Mouse (Mus musculus) MEL (cell line): ENCODE data around the gene Folr1. TPM values are rescaled to one million over a fixed set of nuclear protein-coding genes. Genes with fewer than 3 reads are reported as not detected.

Experiments
- DNase-seq: peaks from one replicate; pipeline ENCODE4 v3.0.0; 2011; ENCODE audit warnings: low read depth, low spot score
- H3K27ac ChIP-seq: 2 replicates; pipeline ENCODE4 v1.5.1; 2012; ENCODE audit warnings: low read depth, mild to moderate bottlenecking, control low read depth, low read length, moderate library complexity; ENCODE audit not compliant: control insufficient read depth
- H3K27me3 ChIP-seq, 2 experiments: fragments of 150-350 bp in 1 of 2; sonication (generic) in 1 of 2; 2 replicates each; pipeline ENCODE4 v1.6.1; 2012; ENCODE audit warnings: low read length in 2 of 2, mild to moderate bottlenecking in 2 of 2, improper control_type of control experiment in 1 of 2, moderate library complexity in 1 of 2; ENCODE audit not compliant: insufficient read depth in 2 of 2, control insufficient read depth in 1 of 2
- H3K36me3 ChIP-seq, 2 experiments: 2 replicates each; pipeline ENCODE4 v1.6.1; 2012 to 2014; ENCODE audit warnings: low read length in 2 of 2, improper control_type of control experiment in 1 of 2, inconsistent platforms in 1 of 2, mild to moderate bottlenecking in 1 of 2; ENCODE audit not compliant: insufficient read depth in 2 of 2, control insufficient read depth in 1 of 2
- H3K4me1 ChIP-seq, 2 experiments: fragments of 150-350 bp in 1 of 2; sonication (generic) in 1 of 2; 2 replicates each; pipeline ENCODE4 v1.6.1; 2012; ENCODE audit warnings: low read length in 2 of 2, improper control_type of control experiment in 1 of 2, mild to moderate bottlenecking in 1 of 2; ENCODE audit not compliant: insufficient read depth in 2 of 2, control insufficient read depth in 1 of 2
- H3K4me3 ChIP-seq, 2 experiments: fragments of 150-350 bp in 1 of 2; sonication (generic) in 1 of 2; 2 replicates each; pipeline ENCODE4 v1.5.1; 2012; ENCODE audit warnings: low read depth in 2 of 2, low read length in 2 of 2, mild to moderate bottlenecking in 2 of 2, moderate library complexity in 2 of 2, control low read depth in 1 of 2, improper control_type of control experiment in 1 of 2; ENCODE audit not compliant: control insufficient read depth in 1 of 2, insufficient read depth in 1 of 2
- H3K79me2 ChIP-seq: 2 replicates; pipeline ENCODE4 v1.6.1; 2012; ENCODE audit warnings: mild to moderate bottlenecking, low read length, moderate library complexity; ENCODE audit not compliant: control insufficient read depth, poor library complexity, insufficient read depth
- H3K9ac ChIP-seq: 2 replicates; pipeline ENCODE4 v1.6.1; 2012; ENCODE audit warnings: low read depth, mild to moderate bottlenecking, control low read depth, low read length, moderate library complexity; ENCODE audit not compliant: control insufficient read depth, poor library complexity, severe bottlenecking
- H3K9me3 ChIP-seq: fragments of 150-350 bp; sonication (generic); replicated peaks from 2 replicates; pipeline ENCODE4 v1.6.1; 2012; ENCODE audit warnings: mild to moderate bottlenecking, low read length, improper control_type of control experiment, moderate library complexity; ENCODE audit not compliant: insufficient read depth
- BHLHE40 ChIP-seq: IDR thresholded peaks from 2 replicates; pipeline ENCODE4 v1.6.1; 2012; ENCODE audit warnings: low read depth, mild to moderate bottlenecking, inconsistent platforms, low read length, improper control_type of control experiment, borderline replicate concordance
- CHD1 ChIP-seq: IDR thresholded peaks from 2 replicates; pipeline ENCODE4 v1.6.1; 2012; ENCODE audit warnings: low read depth, mild to moderate bottlenecking, inconsistent platforms, low read length, improper control_type of control experiment
- CHD2 ChIP-seq: IDR thresholded peaks from 2 replicates; pipeline ENCODE4 v1.6.1; 2011; ENCODE audit warnings: low read length, improper control_type of control experiment
- E2F4 ChIP-seq: IDR thresholded peaks from 2 replicates; pipeline ENCODE4 v1.6.1; 2011; ENCODE audit warnings: low read depth, low read length, improper control_type of control experiment, borderline replicate concordance
- EP300 ChIP-seq, 2 experiments: IDR thresholded peaks; 2 replicates each; pipeline ENCODE4 v1.6.1; 2011; ENCODE audit warnings: improper control_type of control experiment in 2 of 2, low read length in 2 of 2, low read depth in 1 of 2, mild to moderate bottlenecking in 1 of 2
- ETS1 ChIP-seq: IDR thresholded peaks from 2 replicates; pipeline ENCODE4 v1.6.1; 2012; ENCODE audit warnings: low read depth, mild to moderate bottlenecking, inconsistent platforms, low read length, improper control_type of control experiment, moderate library complexity
- GATA1 ChIP-seq: IDR thresholded peaks from 2 replicates; pipeline ENCODE4 v1.6.1; 2011; ENCODE audit warnings: low read depth, low read length, improper control_type of control experiment
- HCFC1 ChIP-seq: IDR thresholded peaks from 2 replicates; pipeline ENCODE4 v1.6.1; 2012; ENCODE audit warnings: low read depth, mild to moderate bottlenecking, inconsistent platforms, low read length, improper control_type of control experiment, moderate library complexity
- JUND ChIP-seq: IDR thresholded peaks from 2 replicates; pipeline ENCODE4 v1.6.1; 2011; ENCODE audit warnings: low read depth, mild to moderate bottlenecking, improper control_type of control experiment, low read length
- MAFK ChIP-seq: IDR thresholded peaks from 2 replicates; pipeline ENCODE4 v1.6.1; 2011; ENCODE audit warnings: low read depth, mild to moderate bottlenecking, low read length, improper control_type of control experiment, borderline replicate concordance
- MAX ChIP-seq: IDR thresholded peaks from 2 replicates; pipeline ENCODE4 v1.6.1; 2011; ENCODE audit warnings: low read length, improper control_type of control experiment
- MAZ ChIP-seq: IDR thresholded peaks from 2 replicates; pipeline ENCODE4 v1.6.1; 2012; ENCODE audit warnings: low read depth, mild to moderate bottlenecking, inconsistent platforms, low read length, improper control_type of control experiment
- MEF2A ChIP-seq: IDR thresholded peaks from 2 replicates; pipeline ENCODE4 v1.6.1; 2014; ENCODE audit warnings: low read depth, mild to moderate bottlenecking, inconsistent platforms, low read length, improper control_type of control experiment; ENCODE audit not compliant: poor library complexity, insufficient replicate concordance, severe bottlenecking; ENCODE audit errors: extremely low read depth
- NELFE ChIP-seq: IDR thresholded peaks from 2 replicates; pipeline ENCODE4 v1.6.1; 2011; ENCODE audit warnings: low read depth, low read length, improper control_type of control experiment
- NRF1 ChIP-seq: IDR thresholded peaks from 2 replicates; pipeline ENCODE4 v1.6.1; 2014; ENCODE audit warnings: low read depth, mild to moderate bottlenecking, inconsistent platforms, low read length, improper control_type of control experiment, moderate library complexity; ENCODE audit not compliant: poor library complexity, insufficient read depth, severe bottlenecking
- POLR2A ChIP-seq, 2 experiments: IDR thresholded peaks; 2 replicates each; pipeline ENCODE4 v1.6.1; 2011 to 2012; ENCODE audit warnings: low read length in 2 of 2, mild to moderate bottlenecking in 2 of 2, control low read depth in 1 of 2, improper control_type of control experiment in 1 of 2, low read depth in 1 of 2, moderate library complexity in 1 of 2; ENCODE audit not compliant: control insufficient read depth in 1 of 2, insufficient read depth in 1 of 2, poor library complexity in 1 of 2
- POLR2AphosphoS2 ChIP-seq: IDR thresholded peaks from 2 replicates; pipeline ENCODE4 v1.6.1; 2011; ENCODE audit warnings: low read length, improper control_type of control experiment
- POLR2AphosphoS5 ChIP-seq: IDR thresholded peaks from 2 replicates; pipeline ENCODE4 v1.6.1; 2012; ENCODE audit warnings: low read depth, borderline replicate concordance, mild to moderate bottlenecking, inconsistent platforms, low read length, moderate library complexity, mixed read lengths
- RAD21 ChIP-seq: IDR thresholded peaks from 2 replicates; pipeline ENCODE4 v1.6.1; 2011; ENCODE audit warnings: mild to moderate bottlenecking, low read depth, low read length, improper control_type of control experiment
- RCOR1 ChIP-seq: IDR thresholded peaks from 2 replicates; pipeline ENCODE4 v1.6.1; 2012; ENCODE audit warnings: low read depth, mild to moderate bottlenecking, inconsistent platforms, low read length, improper control_type of control experiment
- TBP ChIP-seq: IDR thresholded peaks from 2 replicates; pipeline ENCODE4 v1.8.0; 2011; ENCODE audit warnings: low read depth, low read length, improper control_type of control experiment
- UBTF ChIP-seq: IDR thresholded peaks from 2 replicates; pipeline ENCODE4 v1.6.1; 2012; ENCODE audit warnings: low read depth, mild to moderate bottlenecking, inconsistent platforms, low read length, improper control_type of control experiment, moderate library complexity, borderline replicate concordance; ENCODE audit not compliant: insufficient read depth
- USF1 ChIP-seq: IDR thresholded peaks from 2 replicates; pipeline ENCODE4 v1.6.1; 2014; ENCODE audit warnings: low read depth, mild to moderate bottlenecking, inconsistent platforms, low read length, improper control_type of control experiment, moderate library complexity
- USF2 ChIP-seq, 2 experiments: IDR thresholded peaks; 2 replicates each; pipeline ENCODE4 v1.6.1; 2011 to 2012; ENCODE audit warnings: improper control_type of control experiment in 2 of 2, low read length in 2 of 2, borderline replicate concordance in 1 of 2, inconsistent platforms in 1 of 2, low read depth in 1 of 2, mild to moderate bottlenecking in 1 of 2; ENCODE audit not compliant: insufficient read depth in 1 of 2
- ZC3H11A ChIP-seq: IDR thresholded peaks from 2 replicates; pipeline ENCODE4 v1.6.1; 2012; ENCODE audit warnings: low read depth, mild to moderate bottlenecking, inconsistent platforms, low read length, improper control_type of control experiment
- ZKSCAN1 ChIP-seq: IDR thresholded peaks from 2 replicates; pipeline ENCODE4 v1.6.1; 2012; ENCODE audit warnings: low read depth, mild to moderate bottlenecking, inconsistent platforms, low read length, improper control_type of control experiment, moderate library complexity
- ZMIZ1 ChIP-seq: IDR thresholded peaks from 2 replicates; pipeline ENCODE4 v1.6.1; 2012; ENCODE audit warnings: low read depth, mild to moderate bottlenecking, inconsistent platforms, low read length, improper control_type of control experiment, moderate library complexity
- polyA plus RNA-seq, 2 experiments: library from polyadenylated mRNA; stranded (reverse) in 1 of 2; unstranded in 1 of 2; fragments of >175 nt in 1 of 2; fragments of >200 nt in 1 of 2; gene quantifications; 2 replicates each; pipeline versions ENCODE4 v1.2.1 to v1.2.4; 2012; ENCODE audit warnings: low replicate concordance in 2 of 2, low read depth in 1 of 2; ENCODE audit not compliant: insufficient read length in 2 of 2, insufficient read depth in 1 of 2, missing spikeins in 1 of 2
- total RNA-seq: library from RNA; depleted of rRNA; stranded (reverse); fragments of 300-350 nt; gene quantifications from 2 replicates; pipeline ENCODE4 v1.2.3, GENCODE M21; 2012

Folr1 gene
- total and polyA plus RNA-seq, 3 experiments, result 0.07 to 0.12 TPM; not detected in 1

DNA sequence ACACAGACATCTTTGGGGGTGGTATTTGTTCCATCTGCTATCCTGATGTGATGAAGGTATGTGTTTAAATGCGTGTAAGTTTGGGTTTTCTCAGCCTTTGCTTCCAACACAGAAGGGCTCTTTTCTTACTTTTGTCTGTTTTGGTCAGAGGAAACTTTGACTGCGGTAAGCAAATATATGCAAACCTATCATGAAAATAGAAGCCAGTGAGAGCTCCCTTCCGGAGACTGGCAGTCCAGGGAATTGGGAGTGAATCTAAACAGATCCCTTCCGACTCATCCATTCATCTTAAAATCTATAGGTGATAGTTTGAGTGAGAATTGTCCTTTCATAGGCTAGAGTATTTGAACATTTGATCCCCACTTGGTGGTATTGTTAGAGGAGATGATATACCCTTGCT, 17.9 kb upstream of the Folr1 start:
- H3K36me3 ChIP-seq, result no peaks in the 10 kb centered on the region
- peaks cover 0 to 1% of the 10 kb centered on the region in 2 experiments; a peak in 2 of 4 replicates for H3K27me3 ChIP-seq
- no peak for TF ChIP-seq RCOR1
- no peak for TF ChIP-seq MAX
- TF ChIP-seq MAZ, result no peak
- TF ChIP-seq GATA1, result no peak
- no peak for TF ChIP-seq CHD2
- TF ChIP-seq POLR2A (IDR thresholded peaks at IDR 0.05; ENCODE audit: control insufficient read depth in 1 of 2, insufficient read depth in 1 of 2, low read depth in 1 of 2, low read length in 2 of 2, poor library complexity in 1 of 2), result no peak
- no peak for TF ChIP-seq ETS1
- TF ChIP-seq ZMIZ1, result no peak
- TF ChIP-seq MEF2A, result no peak
- no peak for TF ChIP-seq NELFE
- TF ChIP-seq MAFK, result no peak
- TF ChIP-seq JUND, result no peak
- TF ChIP-seq ZC3H11A, result no peak
- TF ChIP-seq UBTF, result no peak
- no peak for TF ChIP-seq USF2 (IDR thresholded peaks at IDR 0.05; ENCODE audit: borderline replicate concordance in 1 of 2, insufficient read depth in 1 of 2, low read depth in 1 of 2, low read length in 2 of 2)
- TF ChIP-seq CHD1, result no peak
- no peak for TF ChIP-seq E2F4
- no peak for TF ChIP-seq POLR2AphosphoS2
- no peak for TF ChIP-seq EP300 (IDR thresholded peaks at IDR 0.05; ENCODE audit: low read depth in 1 of 2, low read length in 2 of 2)
- no peaks in the 10 kb centered on the region for H3K79me2 ChIP-seq
- H3K4me3 ChIP-seq, result no peak overlapping the region
- no peak for DNase-seq
- H3K9ac ChIP-seq, result no peak overlapping the region
- no peaks in the 10 kb centered on the region for H3K9me3 ChIP-seq
- H3K27ac ChIP-seq, result no peak overlapping the region
- H3K4me1 ChIP-seq, result no peaks in the 10 kb centered on the region

DNA sequence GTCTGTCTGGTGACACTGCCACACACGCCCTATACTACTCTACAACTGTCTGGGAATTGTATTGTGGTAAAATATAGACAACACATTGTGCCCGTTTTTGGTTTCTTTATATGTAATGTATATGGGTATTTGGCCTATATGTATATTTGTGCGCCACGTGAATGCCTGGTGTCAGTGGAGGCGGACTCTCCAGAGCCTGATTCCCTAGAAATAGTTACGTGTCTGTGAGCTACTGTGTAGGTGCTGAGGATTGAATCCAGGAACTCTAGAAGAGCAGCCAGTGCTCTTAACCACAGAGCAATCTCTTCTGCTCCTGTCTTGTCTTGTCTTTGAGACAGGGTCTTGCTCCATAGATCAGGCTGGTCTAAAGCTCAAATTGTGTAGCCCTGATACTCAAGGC, 15.7 kb upstream of the Folr1 start:
- no peak for TF ChIP-seq ZKSCAN1
- no peak for TF ChIP-seq BHLHE40
- TF ChIP-seq E2F4, result no peak
- no peak for TF ChIP-seq HCFC1
- TF ChIP-seq MAX, result no peak
- TF ChIP-seq TBP, result no peak
- TF ChIP-seq MEF2A, result no peak
- no peak for TF ChIP-seq POLR2A (IDR thresholded peaks at IDR 0.05; ENCODE audit: control insufficient read depth in 1 of 2, insufficient read depth in 1 of 2, low read depth in 1 of 2, low read length in 2 of 2, poor library complexity in 1 of 2)
- no peak for TF ChIP-seq CHD2
- no peak for TF ChIP-seq ETS1
- no peak for TF ChIP-seq MAZ
- no peak for TF ChIP-seq RAD21
- no peak for TF ChIP-seq JUND
- TF ChIP-seq USF1, result no peak
- TF ChIP-seq MAFK, result no peak
- no peak for TF ChIP-seq POLR2AphosphoS5
- no peak for TF ChIP-seq EP300 (IDR thresholded peaks at IDR 0.05; ENCODE audit: low read depth in 1 of 2, low read length in 2 of 2)
- no peak for TF ChIP-seq GATA1
- TF ChIP-seq NRF1, result no peak
- peaks cover 0 to 4% of the 10 kb centered on the region in 2 experiments; a peak in 2 of 4 replicates for H3K27me3 ChIP-seq
- H3K4me1 ChIP-seq, result no peaks in the 10 kb centered on the region
- no peak for DNase-seq
- no peak overlapping the region for H3K9ac ChIP-seq
- H3K9me3 ChIP-seq, result no peaks in the 10 kb centered on the region
- no peak overlapping the region for H3K4me3 ChIP-seq
- H3K27ac ChIP-seq, result no peak overlapping the region
- no peaks in the 10 kb centered on the region for H3K36me3 ChIP-seq
- no peaks in the 10 kb centered on the region for H3K79me2 ChIP-seq
